Mouse (Mus musculus) kidney, postnatal 10 days (tissue): ENCODE results near the gene Plscr5.

Experiments used
- DNase-seq: peaks from one replicate; pipeline ENCODE4 v3.0.0; 2021; ENCODE audit warnings: mixed read lengths

The Plscr5 gene

GRCm38 (mm10) chr9:92228867-92229832 lies 36.4 kb downstream of the Plscr5 start:
- no peak for DNase-seq

DNA sequence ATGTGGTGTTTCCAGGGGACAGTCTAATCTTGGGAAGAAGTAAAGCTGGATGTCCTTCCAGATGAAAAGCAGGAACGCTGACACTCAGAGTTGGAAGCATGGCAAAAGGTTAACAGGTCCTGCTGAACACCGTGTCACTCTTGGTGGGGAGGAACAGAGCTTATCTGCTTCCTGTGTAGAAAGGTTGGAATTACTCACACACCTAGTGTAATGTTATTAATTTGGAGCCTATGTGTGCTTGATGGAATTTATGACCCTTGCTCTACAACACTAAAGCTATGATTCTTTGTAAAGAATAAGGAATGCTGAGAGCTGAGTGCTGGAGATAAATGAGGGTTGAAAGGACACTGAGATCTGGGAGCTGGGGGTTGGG lies 37.1 kb downstream of the Plscr5 start:
- no peak for DNase-seq

DNA sequence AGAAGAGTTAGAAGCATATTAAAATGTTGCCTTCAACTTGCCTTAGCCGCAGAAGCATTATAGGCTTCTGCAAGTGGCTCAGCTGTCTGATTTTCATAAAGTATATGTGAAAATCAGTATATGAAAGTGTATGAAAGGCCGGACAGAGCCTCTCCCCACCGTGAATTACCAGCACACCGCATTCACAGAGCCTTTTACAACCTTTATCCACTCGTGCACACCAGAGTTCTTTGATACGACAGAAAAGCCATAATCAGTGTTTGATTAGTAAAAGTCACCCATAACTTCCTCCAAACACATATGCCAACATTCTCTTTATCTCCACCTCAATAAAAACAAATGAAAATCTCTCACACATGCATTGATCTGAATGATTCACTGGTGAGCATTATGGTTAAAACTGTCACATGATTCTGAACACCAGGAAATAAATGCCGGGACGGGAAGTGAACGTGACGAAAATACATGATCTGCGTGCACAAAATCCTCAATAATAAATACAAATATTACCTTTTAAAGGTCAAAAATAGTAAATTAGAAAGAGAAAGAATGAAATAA lies 42.2 kb downstream of the Plscr5 start:
- no peak for DNase-seq

- DNase-seq: no peak
Observed at GRCm38 (mm10) chr9:92248773-92249446, 56.2 kb downstream of the Plscr5 start.

- no peak for DNase-seq
Observed at GRCm38 (mm10) chr9:92249447-92249852, 56.7 kb downstream of the Plscr5 start, which contains the start of gene Plscr1. Gene Plscr1, plus strand, starts transcription at chr9:92249750.

DNA sequence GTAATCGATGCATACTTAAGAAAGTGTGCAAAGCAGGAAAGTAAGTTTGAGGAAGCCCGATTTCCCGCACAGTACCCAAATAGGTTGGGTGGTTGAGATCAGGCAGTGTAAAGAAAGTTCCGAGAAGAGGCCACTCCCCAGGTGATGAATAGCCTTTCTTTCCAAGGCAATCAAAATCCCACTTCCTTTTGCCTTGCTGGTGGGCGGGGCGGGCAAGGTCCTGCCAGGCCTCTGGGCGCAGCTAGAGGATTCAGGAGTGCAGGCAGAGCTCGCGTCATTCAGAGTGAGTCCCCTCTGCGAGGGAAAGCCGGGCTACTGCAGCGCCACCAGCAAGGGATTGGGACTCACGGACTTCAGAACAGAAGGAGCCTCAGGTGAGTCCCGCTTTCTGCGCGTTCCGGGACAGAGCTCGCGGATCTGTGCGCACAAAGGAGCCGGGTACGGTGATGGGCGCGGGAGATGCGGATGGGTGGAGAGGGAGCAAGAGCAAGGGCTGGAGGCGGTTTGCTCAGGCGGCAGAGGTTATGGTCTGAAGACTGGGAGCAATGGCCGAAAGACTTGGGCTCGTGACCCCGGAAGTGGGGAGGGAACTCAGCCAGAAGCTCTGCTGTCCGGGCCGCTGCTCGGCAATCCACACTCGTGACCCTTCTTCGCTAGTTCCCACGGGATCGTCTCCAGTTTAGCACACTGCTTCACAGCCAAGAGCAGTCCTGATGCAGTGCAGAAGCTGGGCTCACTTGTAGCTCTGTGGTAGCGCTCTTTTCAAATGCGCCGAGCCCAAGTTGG lies 57.4 kb downstream of the Plscr5 start:
- DNase-seq: peak; percentile 91

GRCm38 (mm10) chr9:92252718-92253117 lies 60.0 kb downstream of the Plscr5 start:
- DNase-seq: no peak

DNA sequence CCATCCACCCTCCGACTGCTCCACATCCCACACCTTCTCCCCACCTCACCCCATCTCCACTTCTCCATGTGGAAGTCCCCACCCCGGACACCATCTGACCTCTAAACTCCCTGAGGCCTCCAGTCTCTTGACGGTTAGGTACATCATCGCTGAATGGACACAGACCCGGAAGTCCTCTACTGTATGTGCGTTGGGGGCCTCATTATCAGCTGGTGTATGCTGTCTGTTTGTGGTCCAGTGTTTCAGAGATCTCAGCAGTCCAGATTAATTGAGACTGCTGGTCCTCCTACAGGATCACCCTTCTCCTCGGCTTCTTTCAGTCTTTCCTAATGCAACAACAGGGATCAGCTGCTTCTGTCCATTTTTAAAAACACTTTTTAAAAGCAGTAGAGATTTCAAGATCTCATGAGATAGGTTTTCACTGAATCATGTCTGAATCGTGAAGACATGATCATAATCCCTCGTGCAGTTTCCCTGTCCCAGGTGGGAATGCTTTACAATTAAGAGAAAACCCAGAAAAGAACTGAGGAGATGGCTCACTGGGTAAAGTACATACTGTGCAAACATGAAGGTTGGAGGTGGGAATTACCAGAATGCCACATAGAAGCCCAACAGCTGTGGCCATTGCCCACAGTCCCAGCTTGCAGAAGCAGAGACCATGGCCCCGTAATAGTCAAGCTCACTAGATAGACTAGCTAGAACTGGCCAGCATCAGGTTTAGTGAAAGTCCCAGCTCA lies 61.0 kb downstream of the Plscr5 start:
- no peak for DNase-seq
